Mouse (Mus musculus) spleen, adult 18-20 months (tissue): ENCODE data around the gene Erp27.

Experiments
- DNase-seq, 2 experiments: peaks; one replicate each; pipeline ENCODE4 v3.0.0; 2022; ENCODE audit warnings: mixed read lengths in 2 of 2

Gene Erp27

DNA sequence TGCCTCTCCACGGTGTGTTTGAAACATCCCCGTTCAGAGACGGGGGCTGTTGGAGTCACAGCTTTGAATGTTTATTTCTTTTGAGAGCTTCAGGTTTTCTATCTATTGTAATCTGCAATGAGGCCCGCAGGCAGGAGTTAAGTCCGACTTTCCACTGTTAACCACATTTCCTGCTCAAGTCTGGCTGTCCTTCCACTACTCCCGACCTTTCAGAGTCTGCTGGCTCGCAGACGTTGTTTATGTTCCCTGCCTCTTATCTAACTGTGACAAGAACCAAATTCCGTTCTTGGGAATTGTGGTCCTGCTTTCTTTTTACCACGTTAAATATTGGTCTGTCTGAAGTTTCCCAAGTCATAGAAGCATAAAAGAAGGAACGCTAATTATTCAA, 64.1 kb downstream of the Erp27 start:
- DNase-seq: no peak
